In genomic region chr9:118478458-118478838, GRCm38 (mm10) we compare ENCODE assay signal across 8 mouse cellular contexts. TPM values are rescaled to one million over a fixed set of nuclear protein-coding genes. Genes with fewer than 3 reads are reported as not detected.
DNase-seq lines count a peak whose midpoint lies in the region; ATAC-seq and TF ChIP-seq lines count a peak whose summit lies in the region.

No protein-coding gene starts in this region.

- under 1% methylated on average over 23 of the region's 29 CpGs for WGBS in hindbrain, embryonic 16.5 days
- WGBS in liver, embryonic 14.5 days (ENCODE audit: insufficient replicate concordance) = 1% methylated on average over 23 of the region's 29 CpGs

- H3K27ac ChIP-seq in ES-Bruce4 (ENCODE audit: insufficient read depth, low read length) = no peak overlapping the region
- H3K27ac ChIP-seq in hindbrain, embryonic 16.5 days (ENCODE audit: low read depth, low read length) = no peak overlapping the region
- no peak overlapping the region for H3K27ac ChIP-seq in liver, embryonic 14.5 days

- peaks cover 2% of the 10 kb centered on the region for H3K4me1 ChIP-seq in ES-Bruce4 (ENCODE audit: control insufficient read depth, insufficient read depth, low read length)
- peaks cover 19% of the 10 kb centered on the region for H3K4me1 ChIP-seq in hindbrain, embryonic 16.5 days (ENCODE audit: control insufficient read depth, insufficient read depth, low read depth, low read length)
- H3K4me1 ChIP-seq in liver, embryonic 14.5 days (replicated peaks; ENCODE audit: control insufficient read depth in 2 of 2, insufficient read depth in 2 of 2, low read length in 1 of 2) = no peaks in the 10 kb centered on the region

- H3K4me2 ChIP-seq in hindbrain, embryonic 16.5 days (ENCODE audit: low read length) = peak overlapping the region; percentile 61
- H3K4me2 ChIP-seq in liver, embryonic 14.5 days (ENCODE audit: low read depth) = peak overlapping the region; percentile 31

- ATAC-seq in hindbrain, embryonic 16.5 days = peak; percentile 30; the same call in 1 of the 2 replicates
- no peak for ATAC-seq in liver, embryonic 14.5 days (ENCODE audit: insufficient read depth)

- H3K4me3 ChIP-seq in ES-Bruce4 (ENCODE audit: low read depth, low read length) = peak overlapping the region; percentile 88
- H3K4me3 ChIP-seq in hindbrain, embryonic 16.5 days (ENCODE audit: low read length) = peak overlapping the region; percentile 43
- H3K4me3 ChIP-seq in liver, embryonic 14.5 days (ENCODE audit: insufficient read depth in 1 of 2, low read depth in 2 of 2, low read length in 2 of 2) = peak overlapping the region in 1 of 2 experiments; percentile 20; a peak in 1 of 4 replicates

- TF ChIP-seq EP300 in ES-Bruce4 (IDR thresholded peaks at IDR 0.05; ENCODE audit: insufficient read depth, low read depth, low read length) = 0 out of 2 replicates have a peak, but pooled peaks have one; percentile 11
- TF ChIP-seq EP300 in liver, embryonic 14.5 days (IDR thresholded peaks at IDR 0.05; ENCODE audit: low read depth) = no peak

- peaks cover 32% of the 10 kb centered on the region for H3K27me3 ChIP-seq in ES-Bruce4 (ENCODE audit: control insufficient read depth, insufficient read depth, low read length, poor library complexity, severe bottlenecking)
- peaks cover 56% of the 10 kb centered on the region for H3K27me3 ChIP-seq in hindbrain, embryonic 16.5 days (replicated peaks; ENCODE audit: control insufficient read depth, insufficient read depth, low read length)
- peaks cover 83% of the 10 kb centered on the region for H3K27me3 ChIP-seq in liver, embryonic 14.5 days (ENCODE audit: control insufficient read depth, insufficient read depth, low read length)
- no peaks in the 10 kb centered on the region for H3K27me3 ChIP-seq in splenic B cell, adult 2 months (ENCODE audit: control insufficient read depth, insufficient read depth, low read length, poor library complexity, severe bottlenecking)

- peak; percentile 8 to 16 for DNase-seq in B cell, adult 2 months
- peak; percentile 69 for DNase-seq in embryo, embryonic 10 days (ENCODE audit: low spot score)
- DNase-seq in liver, embryonic 14.5 days (ENCODE audit: low read depth in 3 of 3, low spot score in 3 of 3) = no peak
- DNase-seq in splenic B cell, adult 2 months (ENCODE audit: low read depth, low spot score) = peak; percentile 9
- DNase-seq in gastrocnemius, postnatal 14 days = no peak
- no peak for DNase-seq in left cerebral cortex, postnatal 14 days (ENCODE audit: low spot score in 2 of 2)

- TF ChIP-seq POLR2A in ES-Bruce4 (IDR thresholded peaks at IDR 0.05; ENCODE audit: insufficient read depth, low read length) = no peak

- peak overlapping the region; percentile 73 for H3K9ac ChIP-seq in ES-Bruce4 (ENCODE audit: low read depth, poor library complexity, severe bottlenecking)
- peak overlapping the region; percentile 48 for H3K9ac ChIP-seq in hindbrain, embryonic 16.5 days (ENCODE audit: low read depth, low read length)
- no peak overlapping the region for H3K9ac ChIP-seq in liver, embryonic 14.5 days (replicated peaks)

- H3K36me3 ChIP-seq in ES-Bruce4 (ENCODE audit: control insufficient read depth, insufficient read depth, low read length, poor library complexity, severe bottlenecking) = no peaks in the 10 kb centered on the region
- H3K36me3 ChIP-seq in hindbrain, embryonic 16.5 days (ENCODE audit: control insufficient read depth, insufficient read depth, low read length) = no peaks in the 10 kb centered on the region
- H3K36me3 ChIP-seq in liver, embryonic 14.5 days (replicated peaks; ENCODE audit: control insufficient read depth, insufficient read depth, low read depth) = no peaks in the 10 kb centered on the region
- H3K36me3 ChIP-seq in splenic B cell, adult 2 months (ENCODE audit: control insufficient read depth, insufficient read depth, low read length, poor library complexity, severe bottlenecking) = no peaks in the 10 kb centered on the region

- no peaks in the 10 kb centered on the region for H3K9me3 ChIP-seq in ES-Bruce4 (replicated peaks; ENCODE audit: control insufficient read depth, insufficient read depth, low read length, poor library complexity, severe bottlenecking)
- no peaks in the 10 kb centered on the region for H3K9me3 ChIP-seq in hindbrain, embryonic 16.5 days (ENCODE audit: control insufficient read depth, low read length)
- no peaks in the 10 kb centered on the region for H3K9me3 ChIP-seq in liver, embryonic 14.5 days (ENCODE audit: control insufficient read depth, low read length)

- intact Hi-C loops in gastrocnemius, postnatal 14 days (cut with DNase I; ENCODE audit: low total_unique reads) = no loop called here
- intact Hi-C loops in left cerebral cortex, postnatal 14 days (cut with DNase I) = no loop called here

- peak; percentile 61 for TF ChIP-seq CTCF in ES-Bruce4 (IDR thresholded peaks at IDR 0.05; ENCODE audit: low read depth, low read length)
- 0 out of 2 replicates have a peak, but pooled peaks have one; percentile 18 for TF ChIP-seq CTCF in liver, embryonic 14.5 days (IDR thresholded peaks at IDR 0.05; ENCODE audit: low read depth)

RNA-seq across cellular contexts. Expression of gene Eomes, which starts 0.4 kb away (rescaled TPM):
- polyA plus RNA-seq in ES-Bruce4 (2011; ENCODE audit: insufficient read depth, insufficient read length, low read depth, missing spikeins) = 7.9 and 8.2 TPM in 2 replicates
- 1.9 and 3.1 TPM in 2 replicates for polyA plus RNA-seq in hindbrain, embryonic 16.5 days (2015; fragmentation: Nextera tagmentation; extraction: Ambion mirVana)
- 0.05 TPM in 1 of 2 replicates, not detected in the other for polyA plus RNA-seq in liver, embryonic 14.5 days (2012; rRNA removed)
- 0.04 and 0.09 TPM in 2 replicates for polyA plus RNA-seq in liver, embryonic 14.5 days (2014; fragmentation: Nextera tagmentation; extraction: Ambion mirVana)
- not detected for total RNA-seq in gastrocnemius, postnatal 14 days (2021)
- under 1 TPM; 0.24 to 0.38 TPM for total RNA-seq in left cerebral cortex, postnatal 14 days (2021)

RNA-seq across cellular contexts. Expression of gene Golga4, which starts 27.6 kb away (rescaled TPM):
- 132 and 143 TPM in 2 replicates for polyA plus RNA-seq in ES-Bruce4 (2011; ENCODE audit: insufficient read depth, insufficient read length, low read depth, missing spikeins)
- polyA plus RNA-seq in hindbrain, embryonic 16.5 days (2015; fragmentation: Nextera tagmentation; extraction: Ambion mirVana) = 36.5 and 38.9 TPM in 2 replicates
- 6.9 and 13.2 TPM in 2 replicates for polyA plus RNA-seq in liver, embryonic 14.5 days (2012; rRNA removed)
- polyA plus RNA-seq in liver, embryonic 14.5 days (2014; fragmentation: Nextera tagmentation; extraction: Ambion mirVana) = 10.6 and 11.6 TPM in 2 replicates
- 100 to 1,000 TPM; 157 TPM for total RNA-seq in gastrocnemius, postnatal 14 days (2021)
- total RNA-seq in left cerebral cortex, postnatal 14 days (2021) = 10 to 100 TPM; 80.3 to 88.2 TPM

Comparison
In these comparisons a context has a peak if more than half of its experiments do, and no peak if none do; other contexts are left out.
1. DNase-seq: peak in B cell, adult 2 months (2 of 2), embryo, embryonic 10 days (single experiment) and splenic B cell, adult 2 months (single experiment); none in liver, embryonic 14.5 days (0 of 3), gastrocnemius, postnatal 14 days (single experiment) and left cerebral cortex, postnatal 14 days (0 of 2).